Mouse (Mus musculus): Measurements from ENCODE around the gene Cdc16.

DNA sequence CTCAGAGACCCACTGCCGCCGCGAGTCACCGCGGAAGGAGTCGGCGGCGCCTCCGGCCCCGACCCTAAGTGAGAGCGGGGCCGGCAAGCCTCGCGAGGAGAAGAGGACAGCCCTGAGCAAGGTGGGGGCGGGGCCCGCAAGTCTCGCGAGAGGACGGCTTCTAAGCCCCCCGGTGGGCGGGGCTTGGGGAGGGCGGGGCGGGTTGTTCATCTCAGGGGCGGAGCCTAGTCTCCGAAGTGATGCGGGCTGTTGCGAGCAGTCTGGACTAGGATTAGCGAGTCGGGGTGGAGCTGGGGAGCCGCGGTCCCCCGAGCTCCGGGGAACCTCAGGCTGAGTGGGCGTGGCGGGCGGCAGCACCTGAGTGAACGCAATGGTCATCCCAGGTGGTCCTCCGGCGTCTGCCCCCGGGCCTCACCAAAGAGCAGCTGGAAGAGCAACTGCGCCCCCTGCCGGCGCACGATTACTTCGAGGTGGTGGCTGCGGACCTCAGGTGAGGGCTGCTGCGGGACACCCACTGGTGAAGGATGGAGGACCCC lies 28.4 kb downstream of the Cdc16 start:
- peak; percentile 96 for TF ChIP-seq CHD2 (IDR thresholded peaks at IDR 0.05; ENCODE audit: low read length)
- no peak for TF ChIP-seq MXI1 (IDR thresholded peaks at IDR 0.05; ENCODE audit: low read depth, low read length)
- TF ChIP-seq RCOR1 (conservative IDR thresholded peaks at IDR 0.05; ENCODE audit: low read depth, low read length): no peak
- peak; percentile 65 for TF ChIP-seq SMC3 (IDR thresholded peaks at IDR 0.05; ENCODE audit: low read depth, low read length)
- TF ChIP-seq ZNF384 (IDR thresholded peaks at IDR 0.05; ENCODE audit: low read depth, low read length): no peak
- TF ChIP-seq NRF1 (IDR thresholded peaks at IDR 0.05; ENCODE audit: low read depth, low read length): no peak
- TF ChIP-seq CHD1 (IDR thresholded peaks at IDR 0.05; ENCODE audit: low read depth, low read length): no peak
- no peak for TF ChIP-seq POLR2A (IDR thresholded peaks at IDR 0.05; ENCODE audit: low read depth, low read length)
- no peak for TF ChIP-seq MEF2A (IDR thresholded peaks at IDR 0.05; ENCODE audit: borderline replicate concordance, low read depth, low read length)

Data from CH12.LX (cell line).